Mouse (Mus musculus) ES-E14 (cell line): ENCODE results near the gene Klf12.

Source experiments
- CHD2 ChIP-seq: IDR thresholded peaks from 2 replicates; pipeline ENCODE4 v1.6.1; 2014; ENCODE audit warnings: mild to moderate bottlenecking, low read depth, low read length, inconsistent platforms
- HCFC1 ChIP-seq: IDR thresholded peaks from 2 replicates; pipeline ENCODE4 v1.6.1; 2012; ENCODE audit warnings: low read length, inconsistent platforms, borderline replicate concordance; ENCODE audit not compliant: insufficient read depth
- MAFK ChIP-seq: IDR thresholded peaks from 2 replicates; pipeline ENCODE4 v1.6.1; 2014; ENCODE audit warnings: mild to moderate bottlenecking, low read depth, low read length, inconsistent platforms; ENCODE audit not compliant: insufficient read depth
- ZC3H11A ChIP-seq: IDR thresholded peaks from 2 replicates; pipeline ENCODE4 v1.6.1; 2012; ENCODE audit warnings: low read depth, mild to moderate bottlenecking, inconsistent platforms, low read length, borderline replicate concordance
- ZNF384 ChIP-seq: IDR thresholded peaks from 2 replicates; pipeline ENCODE4 v1.6.1; 2012; ENCODE audit warnings: low read depth, low read length, inconsistent platforms

DNA sequence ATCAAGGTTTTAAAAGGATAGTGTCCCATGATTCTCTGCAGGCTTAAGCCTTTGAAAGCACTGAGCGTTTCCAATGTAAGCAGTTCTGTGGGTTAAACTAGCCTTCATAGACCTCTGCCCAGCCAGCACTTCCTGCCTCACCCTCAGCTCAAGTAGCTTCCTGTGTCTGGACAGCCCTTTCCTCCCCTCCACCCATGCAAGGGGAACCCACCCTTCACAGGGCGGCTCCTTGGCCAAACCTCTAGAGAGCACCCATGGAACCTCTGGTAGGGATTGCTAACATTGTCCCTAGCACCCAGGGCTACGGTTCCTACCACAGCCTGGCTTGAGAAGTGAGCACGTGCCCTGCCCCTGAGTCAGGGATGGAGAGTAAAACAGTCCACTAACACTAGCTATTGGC lies 23.9 kb downstream of the Klf12 start:
- TF ChIP-seq MAFK (no peak), CHD2 (no peak), ZNF384 (no peak), ZC3H11A (no peak), HCFC1 (no peak)
